Mouse (Mus musculus) heart, postnatal 0 days (tissue): ENCODE data around the gene Krt23. TPM values are rescaled to one million over a fixed set of nuclear protein-coding genes. Genes with fewer than 3 reads are reported as not detected.

Experiments used
- ATAC-seq: fragments of 200-750 bp; cut with Nextera tagmentation; 2 replicates; pipeline ENCODE4 v1.8.0; 2017; ENCODE audit warnings: low read depth, moderate number of reproducible peaks, moderate library complexity; ENCODE audit not compliant: insufficient read depth
- DNase-seq: peaks from one replicate; pipeline ENCODE4 v3.0.0-alpha.2; 2016; ENCODE audit warnings: low spot score
- H3K27ac ChIP-seq: fragments of 300-500 bp; sonication (generic); 2 replicates; pipeline ENCODE4 v1.5.1; 2014; ENCODE audit warnings: low read depth, mild to moderate bottlenecking
- H3K27me3 ChIP-seq: fragments of 300-500 bp; sonication (generic); 2 replicates; pipeline ENCODE4 v1.6.1; 2014; ENCODE audit warnings: low read length, mixed read lengths; ENCODE audit not compliant: control insufficient read depth, insufficient read depth
- H3K36me3 ChIP-seq: fragments of 300-500 bp; sonication (generic); replicated peaks from 2 replicates; pipeline ENCODE4 v1.6.1; 2014; ENCODE audit warnings: low read length, mixed read lengths; ENCODE audit not compliant: control insufficient read depth, insufficient read depth
- H3K4me1 ChIP-seq: fragments of 300-500 bp; sonication (generic); 2 replicates; pipeline ENCODE4 v1.6.1; 2014; ENCODE audit warnings: antibody characterized with exemption; ENCODE audit not compliant: control insufficient read depth, insufficient read depth
- H3K4me2 ChIP-seq: fragments of 300-500 bp; sonication (generic); 2 replicates; pipeline ENCODE4 v1.6.1; 2014; ENCODE audit warnings: low read depth, mild to moderate bottlenecking, low read length, moderate library complexity
- H3K4me3 ChIP-seq: fragments of 300-500 bp; sonication (generic); 2 replicates; pipeline ENCODE4 v1.5.1; 2014; ENCODE audit warnings: low read depth, low read length
- H3K9ac ChIP-seq: fragments of 300-500 bp; sonication (generic); replicated peaks from 2 replicates; pipeline ENCODE4 v1.6.1; 2014; ENCODE audit warnings: low read depth, low read length, mixed read lengths
- H3K9me3 ChIP-seq: fragments of 300-500 bp; sonication (generic); replicated peaks from 2 replicates; pipeline ENCODE4 v1.6.1; 2016; ENCODE audit warnings: low read length; ENCODE audit not compliant: control insufficient read depth
- CTCF ChIP-seq: IDR thresholded peaks from 2 replicates; pipeline ENCODE4 v1.5.1; 2016; ENCODE audit warnings: antibody characterized with exemption, control low read depth, low read depth
- EP300 ChIP-seq: IDR thresholded peaks from 2 replicates; pipeline ENCODE4 v1.6.1; 2016; ENCODE audit warnings: antibody characterized with exemption, low read depth
- WGBS: fragments of 180-500 bp; shearing (Covaris S2); extraction: QIAGEN DNeasy Blood & Tissue Kit; methylation state at CpG from one replicate; pipeline ENCODE4 v1.1.7; 2014; 5-methylcytosine and 5-hydroxymethylcytosine counted together
- polyA plus RNA-seq: library from polyadenylated mRNA; unstranded; fragments of >200 nt; fragmentation: Nextera tagmentation; extraction: Ambion mirVana; gene quantifications from 2 replicates; pipeline ENCODE4 v1.2.1, GENCODE M21; 2015
- total RNA-seq: library from RNA; depleted of rRNA; stranded (reverse); fragments of >200 nt; gene quantifications from 2 replicates; pipeline ENCODE4 v1.2.3, GENCODE M21; 2014; ENCODE audit warnings: low replicate concordance

The Krt23 gene
- total and polyA plus RNA-seq, 2 experiments from 2014 or later = 0.07 TPM; not detected in 1

DNA sequence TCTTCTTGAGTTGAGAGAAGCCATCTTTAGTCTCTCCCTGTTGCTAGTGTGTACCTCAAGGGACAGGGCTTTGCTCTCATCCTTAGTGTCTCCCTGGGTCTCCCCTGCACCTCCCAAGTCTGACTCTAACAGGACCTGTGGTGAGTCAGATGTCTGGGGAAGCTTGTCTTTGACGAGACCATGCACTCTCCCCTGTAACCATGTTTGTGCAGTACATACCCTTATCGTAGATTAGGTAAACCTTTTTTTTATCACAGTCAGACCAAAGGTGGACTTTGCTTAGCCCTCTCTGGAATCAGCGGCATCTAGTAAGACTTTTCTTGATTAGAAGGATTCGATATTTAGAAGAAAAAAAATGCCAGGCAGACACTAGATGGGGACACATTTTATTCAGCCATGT lies 38.9 kb downstream of the Krt23 start:
- Histone ChIP-seq H3K9me3 (no peaks in the 10 kb centered on the region), H3K4me2 (no peak overlapping the region), H3K36me3 (no peaks in the 10 kb centered on the region), H3K27ac (no peak overlapping the region), H3K4me1 (no peaks in the 10 kb centered on the region), H3K4me3 (no peak overlapping the region), H3K27me3 (no peaks in the 10 kb centered on the region), H3K9ac (no peak overlapping the region)
- no peak for TF ChIP-seq EP300
- no peak for TF ChIP-seq CTCF
- ATAC-seq (no peak), DNase-seq (no peak)
- WGBS = 67% methylated on average over 4 of the region's 4 CpGs

DNA sequence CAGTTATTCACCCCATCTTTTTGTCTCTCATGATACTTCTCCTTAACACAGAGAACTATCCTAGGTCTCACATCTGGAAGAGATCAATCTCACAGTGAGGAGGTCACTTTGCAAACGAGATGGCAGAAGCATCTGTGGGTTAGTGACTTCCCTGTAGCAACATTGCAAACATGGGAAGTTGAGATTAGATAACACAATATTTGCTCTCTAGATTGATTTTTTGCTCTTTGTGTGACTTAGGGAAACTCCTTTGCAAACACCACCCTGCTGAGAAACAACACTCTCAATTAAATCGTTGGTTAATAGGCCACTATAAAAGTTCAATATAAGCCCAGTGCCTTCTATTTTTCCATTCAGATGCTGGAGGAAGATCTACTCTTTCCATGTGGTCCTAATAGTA lies 44.2 kb downstream of the Krt23 start:
- DNase-seq = no peak
- Histone ChIP-seq H3K4me2 (no peak overlapping the region), H3K9ac (no peak overlapping the region), H3K4me1 (no peaks in the 10 kb centered on the region), H3K9me3 (no peaks in the 10 kb centered on the region), H3K27me3 (no peaks in the 10 kb centered on the region), H3K4me3 (no peak overlapping the region), H3K27ac (no peak overlapping the region), H3K36me3 (no peaks in the 10 kb centered on the region)
- no peak for TF ChIP-seq CTCF
- no peak for TF ChIP-seq EP300
- ATAC-seq = no peak
- 37% methylated on average over 2 of the region's 2 CpGs for WGBS

DNA sequence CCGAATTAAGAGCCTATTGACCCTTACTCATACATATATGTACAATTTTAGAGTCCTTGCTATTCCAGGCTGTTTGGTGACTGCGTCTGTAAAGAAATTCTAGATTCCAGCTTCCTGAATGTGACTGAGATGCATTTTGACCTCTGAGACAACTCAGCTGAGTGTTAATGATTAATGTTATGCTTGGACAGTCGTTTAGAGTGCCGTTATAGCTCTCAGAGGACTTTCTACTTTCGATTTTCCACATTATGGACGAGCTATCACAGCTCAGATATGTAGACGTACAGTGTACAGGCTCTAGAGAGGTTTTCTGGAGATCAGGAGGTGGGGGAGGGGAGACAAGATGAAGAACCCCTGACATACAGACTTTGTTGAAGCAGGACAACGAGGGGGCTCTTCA lies 51.7 kb downstream of the Krt23 start:
- Histone ChIP-seq H3K4me2 (no peak overlapping the region), H3K9me3 (no peaks in the 10 kb centered on the region), H3K27ac (no peak overlapping the region), H3K36me3 (no peaks in the 10 kb centered on the region), H3K27me3 (no peaks in the 10 kb centered on the region), H3K4me1 (no peaks in the 10 kb centered on the region), H3K9ac (no peak overlapping the region), H3K4me3 (no peak overlapping the region)
- DNase-seq (no peak), ATAC-seq (no peak)
- WGBS = 53% methylated on average over 8 of the region's 8 CpGs
- TF ChIP-seq EP300 (no peak), CTCF (no peak)

DNA sequence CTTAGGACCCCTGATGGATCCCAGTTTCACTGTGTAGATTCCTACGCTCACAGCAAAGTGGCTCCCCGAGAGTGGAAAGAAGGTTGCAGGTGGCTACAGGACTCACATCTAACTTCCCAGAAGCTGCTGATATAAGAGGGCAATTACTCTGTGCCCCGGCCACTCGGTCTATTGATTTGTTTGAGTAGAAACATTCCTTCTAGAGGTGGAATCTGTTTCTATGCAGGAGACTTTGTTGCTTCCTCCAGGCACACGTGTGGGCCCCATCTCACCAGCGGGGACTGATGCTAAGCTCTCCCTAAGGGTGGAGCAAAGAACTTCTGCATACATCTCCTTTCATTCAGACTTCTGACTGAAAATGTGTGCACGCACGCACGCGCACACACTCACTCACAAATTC lies 53.5 kb downstream of the Krt23 start:
- H3K4me3 ChIP-seq = no peak overlapping the region
- TF ChIP-seq EP300 (no peak), CTCF (no peak)
- no peak overlapping the region for H3K27ac ChIP-seq
- no peaks in the 10 kb centered on the region for H3K4me1 ChIP-seq
- H3K4me2 ChIP-seq = no peak overlapping the region
- DNase-seq (no peak), ATAC-seq (no peak)
- H3K27me3 ChIP-seq = no peaks in the 10 kb centered on the region
- H3K9me3 ChIP-seq = no peaks in the 10 kb centered on the region
- H3K9ac ChIP-seq = no peak overlapping the region
- no peaks in the 10 kb centered on the region for H3K36me3 ChIP-seq
- 69% methylated on average over 10 of the region's 10 CpGs for WGBS

DNA sequence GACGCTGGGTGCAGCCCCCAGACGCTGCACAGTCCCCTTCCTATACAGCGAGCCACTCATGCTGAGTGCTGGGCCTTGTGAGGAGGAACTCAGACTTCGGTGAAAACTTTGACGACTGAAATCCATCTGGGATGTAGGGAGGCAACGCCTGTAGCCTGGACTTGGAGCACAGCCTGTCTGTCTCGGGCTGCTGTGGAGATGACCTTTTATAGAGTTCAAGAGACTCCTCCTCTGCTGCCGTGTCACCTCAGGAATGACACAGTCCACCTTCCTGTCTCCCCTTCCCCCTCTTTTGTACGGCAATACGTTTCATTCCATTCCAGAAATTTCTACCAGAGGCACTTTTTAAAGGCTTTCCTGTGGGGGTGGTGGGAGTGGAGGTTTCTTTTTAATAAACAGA lies 55.0 kb downstream of the Krt23 start, which contains the start of gene Krt20:
Krt20 (minus strand) TSS at position 179 of the 400 bp plus-strand sequence.
- H3K27ac ChIP-seq = no peak within 1 kb of the TSS
- H3K4me1 ChIP-seq = no peaks in the 10 kb centered on the region
- no peaks in the 10 kb centered on the region for H3K36me3 ChIP-seq
- 0 out of 2 replicates have a peak within 1 kb of the TSS, but pooled peaks have one; percentile 7 for H3K4me2 ChIP-seq
- TF ChIP-seq CTCF = no peak
- TF ChIP-seq EP300 = no peak
- ATAC-seq (no peak), DNase-seq (peak; percentile 5)
- H3K9me3 ChIP-seq = no peaks in the 10 kb centered on the region
- H3K27me3 ChIP-seq = no peaks in the 10 kb centered on the region
- H3K4me3 ChIP-seq = no peak within 1 kb of the TSS
- 18% methylated on average over 10 of the region's 10 CpGs for WGBS
- H3K9ac ChIP-seq = no peak within 1 kb of the TSS

DNA sequence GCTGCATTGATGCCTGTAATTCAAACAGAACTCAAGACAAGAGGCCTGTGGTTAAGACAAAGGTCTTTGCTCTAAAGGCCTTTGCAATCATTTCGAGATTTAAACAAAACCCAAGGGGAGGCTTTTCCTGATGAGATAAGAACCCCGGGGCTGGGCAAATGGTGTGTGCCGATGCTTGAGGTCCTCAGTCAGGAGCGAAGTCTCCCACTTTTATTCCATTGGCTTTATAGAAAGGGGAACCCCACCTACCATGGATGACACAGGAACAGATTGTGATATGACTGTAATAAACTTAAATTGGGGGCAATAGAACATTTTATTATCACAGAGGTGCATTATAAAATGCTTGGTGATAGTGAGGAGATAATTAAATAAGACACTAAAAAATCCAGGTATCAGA lies 56.3 kb downstream of the Krt23 start:
- DNase-seq (no peak), ATAC-seq (no peak)
- H3K27me3 ChIP-seq = no peaks in the 10 kb centered on the region
- no peaks in the 10 kb centered on the region for H3K9me3 ChIP-seq
- no peak overlapping the region for H3K27ac ChIP-seq
- no peaks in the 10 kb centered on the region for H3K4me1 ChIP-seq
- no peak overlapping the region for H3K4me2 ChIP-seq
- 51% methylated on average over 4 of the region's 4 CpGs for WGBS
- H3K36me3 ChIP-seq = no peaks in the 10 kb centered on the region
- no peak overlapping the region for H3K9ac ChIP-seq
- no peak overlapping the region for H3K4me3 ChIP-seq
- TF ChIP-seq CTCF = no peak
- no peak for TF ChIP-seq EP300
